Mouse (Mus musculus) spleen, postnatal 10 days (tissue): ENCODE results near the gene Cd200r3.

Experiments used
- DNase-seq, 2 experiments: peaks; one replicate each; pipeline ENCODE4 v3.0.0; 2021 to 2022; ENCODE audit warnings: low spot score in 2 of 2

Cd200r3 gene

DNA sequence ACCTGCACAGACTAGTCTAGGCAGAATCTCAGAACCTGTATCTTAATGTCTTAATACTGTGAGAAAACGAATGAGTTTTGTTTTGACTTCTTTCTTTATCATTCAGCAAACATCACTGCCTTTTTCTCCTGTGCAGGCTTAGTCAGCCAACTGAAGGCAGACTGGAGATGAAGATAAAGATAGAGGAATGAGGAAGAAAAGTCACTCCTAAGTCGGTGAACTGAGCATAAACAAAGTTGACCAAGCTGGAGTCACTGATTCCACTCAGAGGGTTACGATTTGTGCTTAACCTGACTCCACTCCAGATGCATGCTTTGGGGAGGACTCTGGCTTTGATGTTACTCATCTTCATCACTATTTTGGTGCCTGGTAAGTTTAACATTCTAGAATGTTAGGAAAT, at the start of gene Cd200r3:
Gene Cd200r3 (plus strand): TSS at position 211 of the 400 bp plus-strand sequence.
- DNase-seq = no peak

- no peak for DNase-seq
Observed at GRCm38 (mm10) chr16:44932016-44932415, 11.5 kb upstream of the Cd200r3 start.

DNA sequence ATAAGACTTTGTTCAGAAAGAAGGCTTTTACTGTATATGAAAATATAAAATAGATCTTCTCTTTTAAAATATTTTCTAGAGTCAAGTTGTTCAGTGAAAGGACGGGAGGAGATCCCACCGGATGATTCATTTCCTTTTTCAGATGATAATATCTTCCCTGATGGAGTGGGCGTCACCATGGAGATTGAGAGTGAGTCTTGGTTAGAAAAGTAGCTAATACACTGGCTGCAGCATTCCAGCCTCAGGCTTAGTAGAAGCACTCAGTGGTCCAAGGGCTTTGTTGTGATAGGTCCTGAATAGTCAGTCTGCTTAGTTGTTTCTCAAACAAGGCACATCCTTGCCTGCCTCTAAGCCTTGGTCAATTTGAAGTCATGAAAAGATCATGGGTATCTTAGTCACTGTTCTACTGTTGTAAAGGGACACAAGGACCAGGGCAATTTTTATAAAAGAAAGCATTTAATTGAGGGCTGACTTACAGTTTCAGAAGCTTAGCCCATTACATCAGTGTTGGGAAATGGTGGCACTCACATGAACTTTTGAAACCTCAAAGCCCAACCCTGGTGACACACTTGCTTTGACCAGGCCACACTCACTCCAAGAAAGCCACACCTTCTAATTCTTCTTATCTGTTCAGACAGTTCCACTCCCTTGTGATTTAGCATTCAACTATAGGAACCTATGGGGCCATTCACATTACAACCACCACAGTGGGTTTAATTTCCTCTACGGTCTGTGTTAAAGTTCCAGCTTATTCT, 8.1 kb downstream of the Cd200r3 start:
- no peak for DNase-seq

GRCm38 (mm10) chr16:44962296-44962695, 18.8 kb downstream of the Cd200r3 start:
- DNase-seq = no peak

DNA sequence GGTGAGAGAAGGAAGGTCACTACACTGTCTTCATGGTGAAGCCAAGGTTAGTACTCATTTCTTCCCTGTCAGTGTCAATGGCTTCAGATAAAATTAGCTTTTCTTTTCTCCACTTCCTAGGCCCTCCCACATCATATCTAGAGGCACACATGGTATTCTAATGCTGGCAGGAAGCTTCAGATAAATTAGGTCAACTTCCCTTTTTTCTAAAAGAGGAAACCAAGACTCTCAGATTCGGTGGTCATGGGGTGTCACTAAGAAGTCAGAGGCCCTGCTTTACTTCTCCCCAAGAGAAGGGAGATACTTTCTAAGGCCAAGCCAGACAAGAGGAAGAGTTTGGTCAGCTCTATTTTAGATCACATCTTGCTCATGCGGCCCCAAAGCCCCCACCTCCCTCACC, 19.3 kb downstream of the Cd200r3 start:
- DNase-seq = peak in 1 of 2 experiments; percentile 13

DNA sequence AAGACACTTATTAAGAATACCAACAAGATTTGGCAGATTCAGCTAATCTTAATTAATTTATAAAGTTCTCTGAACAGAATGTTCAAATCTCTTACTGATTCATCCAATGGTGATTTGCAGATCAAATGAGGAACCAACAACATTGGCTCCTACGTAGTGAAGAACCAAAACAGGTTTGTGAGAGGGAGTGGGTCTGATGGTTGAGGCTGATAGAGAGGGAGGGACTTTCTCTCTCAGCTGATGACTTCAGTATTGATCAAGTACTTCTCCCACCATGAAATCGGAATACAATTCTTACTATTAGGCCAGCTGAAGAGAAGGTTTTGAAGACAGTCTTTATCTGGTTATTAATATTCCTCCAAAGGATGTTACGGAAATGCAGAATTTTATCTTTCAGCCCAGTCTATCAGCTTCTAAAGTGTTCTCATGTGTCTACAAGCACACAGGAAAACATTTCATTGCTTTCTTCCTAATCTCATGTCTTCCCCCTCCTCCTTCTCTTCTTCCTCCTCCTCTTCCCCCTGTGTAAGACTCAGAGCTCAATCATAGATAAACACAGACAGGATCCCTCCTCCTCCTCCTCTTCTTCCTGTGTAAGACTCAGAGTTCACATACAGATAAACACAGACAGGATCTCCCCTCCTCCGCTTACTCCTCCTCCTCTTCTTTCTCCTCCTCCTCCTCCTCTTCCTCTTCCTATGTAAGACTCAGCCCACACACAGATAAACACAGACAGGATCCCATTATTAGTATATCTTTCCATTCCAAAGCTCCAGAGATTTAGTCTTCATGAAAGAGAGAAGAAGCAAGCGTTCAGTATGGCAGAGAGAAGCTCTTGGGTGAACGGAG, 21.3 kb downstream of the Cd200r3 start:
- DNase-seq = no peak

- DNase-seq = no peak
Observed at GRCm38 (mm10) chr16:44965428-44965827, 21.9 kb downstream of the Cd200r3 start.

DNA sequence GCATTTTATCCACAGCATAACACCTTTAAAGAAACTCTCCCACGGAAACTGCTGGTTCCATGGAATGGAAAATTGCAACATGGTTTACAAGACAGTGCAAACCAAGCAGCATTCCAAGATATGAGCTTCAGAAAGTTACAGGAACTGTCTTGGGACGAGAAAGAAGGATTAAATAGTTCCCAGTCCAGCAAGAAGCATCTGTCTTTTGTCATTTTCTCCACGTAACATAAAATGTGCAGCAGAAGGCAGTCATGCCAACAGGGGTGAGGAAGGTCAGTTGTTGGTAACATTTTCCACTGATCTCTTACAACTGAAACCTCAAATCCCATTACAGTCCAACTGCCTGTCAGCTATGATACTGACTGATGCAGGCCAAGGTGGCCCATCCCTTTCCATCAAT, 22.4 kb downstream of the Cd200r3 start:
- no peak for DNase-seq

GRCm38 (mm10) chr16:44966891-44967290, 23.4 kb downstream of the Cd200r3 start:
- no peak for DNase-seq

DNA sequence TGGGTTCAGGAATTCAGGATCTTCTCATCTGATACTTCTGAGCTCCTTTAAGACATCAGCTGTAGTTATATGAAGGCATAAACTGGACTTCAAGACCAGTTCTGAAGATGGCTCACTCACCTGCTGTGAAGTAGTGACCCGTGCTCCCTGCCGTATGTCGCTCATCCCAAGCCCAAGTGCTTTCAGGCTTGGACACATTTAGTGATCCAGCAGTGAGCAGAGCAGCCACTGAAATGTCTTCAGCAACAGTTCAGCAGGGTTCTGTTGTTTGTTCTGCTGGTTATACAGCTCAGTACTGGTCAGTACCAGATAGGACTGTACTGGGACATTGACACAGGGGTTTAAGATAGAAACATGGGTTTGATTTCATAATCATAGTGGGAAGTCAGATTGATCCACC, 24.6 kb downstream of the Cd200r3 start:
- no peak for DNase-seq

DNA sequence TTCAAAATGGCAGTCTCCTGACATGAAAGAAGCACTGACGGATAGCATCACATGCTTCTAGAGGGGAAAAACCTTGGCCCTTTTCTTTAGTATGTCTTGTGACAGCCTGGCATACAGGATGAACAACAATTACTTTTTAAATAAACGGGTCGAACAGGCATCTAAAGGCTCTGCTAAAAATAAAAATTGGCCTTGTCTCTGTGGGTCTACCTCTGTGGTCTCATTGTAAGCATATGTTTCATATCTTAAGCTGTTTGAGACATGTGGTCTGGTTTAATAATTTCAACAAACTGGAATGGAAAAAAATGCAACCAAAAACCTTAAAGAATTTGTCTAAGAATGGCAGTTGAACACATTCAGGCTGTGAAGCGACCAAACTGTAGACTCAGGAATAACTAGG, 27.4 kb downstream of the Cd200r3 start:
- DNase-seq = no peak

- DNase-seq = no peak
Observed at GRCm38 (mm10) chr16:44974042-44974441, 30.6 kb downstream of the Cd200r3 start.

DNA sequence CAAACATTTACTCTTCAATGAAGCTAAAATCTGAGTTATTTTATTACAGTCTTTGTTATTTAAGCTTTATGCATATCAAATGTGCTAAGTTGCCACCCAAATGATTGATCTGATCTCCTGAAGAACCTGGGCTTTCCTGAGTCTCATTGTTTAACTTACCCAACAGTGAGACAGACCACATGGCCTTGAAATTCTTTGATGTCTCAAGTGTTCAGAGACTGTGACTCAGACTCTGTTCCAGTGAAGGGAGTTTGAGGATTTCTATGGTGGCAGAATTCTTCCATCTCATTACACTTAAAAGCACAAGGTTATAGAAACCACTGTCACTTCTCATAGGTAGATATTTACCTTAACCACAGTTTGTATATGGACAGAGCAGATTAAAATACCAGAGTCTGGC, 32.6 kb downstream of the Cd200r3 start:
- DNase-seq = no peak

GRCm38 (mm10) chr16:44976892-44977633, 33.6 kb downstream of the Cd200r3 start:
- no peak for DNase-seq

GRCm38 (mm10) chr16:44978193-44978592, 34.7 kb downstream of the Cd200r3 start:
- DNase-seq = no peak

DNA sequence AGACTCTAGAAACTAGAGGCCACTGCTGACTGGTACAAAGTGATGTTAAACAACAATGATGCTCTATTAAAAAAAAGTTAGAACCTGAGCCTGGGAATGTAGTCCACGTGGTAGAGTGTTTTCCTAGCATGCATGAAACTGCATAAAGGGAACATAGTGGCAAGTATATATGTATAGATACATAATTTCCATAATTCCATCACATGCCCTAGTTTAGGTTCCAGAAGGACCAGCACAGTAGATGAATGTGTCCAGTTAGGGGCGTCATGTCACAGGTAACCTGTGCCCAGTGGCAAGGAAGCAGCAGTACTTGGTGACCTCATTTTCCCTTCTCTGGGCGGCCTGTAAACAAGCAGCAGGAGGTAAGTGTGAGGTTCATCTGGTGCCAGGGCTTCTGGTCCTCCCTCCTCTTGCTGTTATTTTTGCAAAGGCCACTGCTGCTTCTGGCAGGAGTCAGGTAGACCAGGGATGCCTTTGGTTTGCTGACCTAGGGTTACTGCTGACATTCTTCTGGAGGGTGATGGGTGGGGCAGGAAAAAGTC, 35.9 kb downstream of the Cd200r3 start:
- DNase-seq = no peak

GRCm38 (mm10) chr16:44982972-44983371, 39.5 kb downstream of the Cd200r3 start:
- DNase-seq = no peak

GRCm38 (mm10) chr16:44983379-44984060, 40.0 kb downstream of the Cd200r3 start:
- no peak for DNase-seq

DNA sequence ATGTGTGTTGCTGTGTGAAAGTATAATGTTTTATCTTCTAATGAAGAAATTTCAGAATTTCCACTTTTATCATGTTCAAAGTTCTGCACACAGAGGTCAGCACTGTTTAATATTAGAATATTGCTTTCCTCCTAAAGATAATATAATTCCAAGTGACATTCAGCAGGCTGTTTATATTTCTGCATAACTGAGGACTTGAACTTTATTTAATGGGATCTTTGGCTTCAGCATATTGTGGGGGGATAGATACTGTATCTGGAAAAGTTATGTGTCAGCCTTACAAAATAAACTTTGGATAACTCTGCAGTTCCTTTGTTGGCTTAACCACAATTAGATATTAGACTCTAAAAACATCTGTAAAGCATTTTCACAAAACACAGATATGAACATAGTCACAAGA, 40.6 kb downstream of the Cd200r3 start:
- no peak for DNase-seq

GRCm38 (mm10) chr16:44984925-44985324, 41.4 kb downstream of the Cd200r3 start:
- DNase-seq = no peak

DNA sequence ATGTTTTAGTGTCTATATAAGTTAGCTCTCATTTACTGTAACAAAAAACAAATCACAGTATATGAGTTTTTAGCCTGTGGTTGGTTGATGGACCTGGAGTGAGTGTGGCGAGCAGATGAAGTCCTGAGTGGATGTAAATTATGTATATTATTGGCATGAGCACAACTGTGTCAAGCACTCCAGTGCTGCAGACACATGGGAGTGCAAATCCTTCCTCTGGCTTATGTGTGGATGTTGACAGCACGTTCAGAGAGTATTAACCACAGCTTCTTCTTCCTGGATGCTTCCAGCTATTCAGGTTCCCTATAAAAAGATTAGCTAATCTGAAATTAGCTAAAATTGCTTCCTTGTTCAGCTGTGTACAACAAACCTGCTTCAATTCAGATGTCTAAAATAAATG, 42.6 kb downstream of the Cd200r3 start:
- no peak for DNase-seq
